Mouse (Mus musculus): ENCODE data around the gene Ifitm7. TPM values are rescaled to one million over a fixed set of nuclear protein-coding genes. Genes with fewer than 3 reads are reported as not detected.
A peak's percentile ranks its signal among the peaks of the same experiment; 100 is the strongest.
"Not testable (repeated sequence)": the region's sequence is repeated elsewhere in the genome, so short reads cannot be mapped to it uniquely, and the experiment has no call there.

Gene Ifitm7
- total RNA-seq, 1 experiment = 11.4 TPM

DNA sequence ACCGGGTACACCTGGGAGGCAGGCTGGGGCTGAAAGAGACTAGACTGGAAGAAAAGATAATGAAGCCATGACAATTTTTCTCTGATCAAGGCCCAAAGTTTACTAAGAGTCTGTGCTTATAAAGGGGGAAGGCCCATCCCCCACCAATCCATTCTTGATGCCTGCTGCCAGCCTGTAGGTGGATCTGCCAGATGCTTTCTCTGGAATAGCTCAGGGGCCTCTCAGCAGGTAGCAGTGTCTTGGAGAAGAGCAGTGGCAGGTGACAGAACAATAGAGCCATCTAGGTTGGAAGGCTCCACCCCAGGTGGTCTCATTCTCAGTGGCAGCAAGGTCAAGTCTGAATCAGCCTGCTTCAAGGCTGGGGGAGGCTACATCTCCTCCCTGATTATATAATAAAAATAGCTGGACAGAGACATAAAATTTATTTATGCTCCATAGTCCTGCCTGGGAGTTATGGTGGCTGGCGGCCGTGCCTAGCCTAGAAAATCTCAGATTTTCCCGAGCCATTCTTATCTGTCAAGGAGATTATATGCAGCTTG, 10.3 kb downstream of the Ifitm7 start:
- H3K9ac ChIP-seq (ENCODE audit: insufficient read depth, low read depth, low read length, poor library complexity, severe bottlenecking); H3K9me3 ChIP-seq (ENCODE audit: control insufficient read depth, insufficient read depth, low read depth, low read length); DNase-seq (ENCODE audit: low read depth, low spot score); H3K36me3 ChIP-seq (ENCODE audit: control insufficient read depth, insufficient read depth, low read length, poor library complexity, severe bottlenecking); in situ Hi-C loops (cut with MboI; ENCODE audit: low sequenced_read_pairs in 2 of 2, unreplicated experiment in 2 of 2): not testable (repeated sequence)
- TF ChIP-seq CHD2 (IDR thresholded peaks at IDR 0.05; ENCODE audit: low read depth, low read length) = peak; percentile 58
- Histone ChIP-seq H3K27ac (ENCODE audit: insufficient read depth, low read depth, low read length, poor library complexity, severe bottlenecking) (peak overlapping the region; percentile 99), H3K4me3 (ENCODE audit: insufficient read depth in 1 of 2, low read depth in 1 of 2, low read length in 2 of 2, poor library complexity in 1 of 2, severe bottlenecking in 1 of 2) (peak overlapping the region; percentile 18 to 33; a peak in 2 of 4 replicates), H3K4me1 (ENCODE audit: control insufficient read depth in 2 of 2, insufficient read depth in 2 of 2, low read length in 2 of 2, poor library complexity in 1 of 2) (peaks cover 10 to 11% of the 10 kb centered on the region in 2 experiments)

DNA sequence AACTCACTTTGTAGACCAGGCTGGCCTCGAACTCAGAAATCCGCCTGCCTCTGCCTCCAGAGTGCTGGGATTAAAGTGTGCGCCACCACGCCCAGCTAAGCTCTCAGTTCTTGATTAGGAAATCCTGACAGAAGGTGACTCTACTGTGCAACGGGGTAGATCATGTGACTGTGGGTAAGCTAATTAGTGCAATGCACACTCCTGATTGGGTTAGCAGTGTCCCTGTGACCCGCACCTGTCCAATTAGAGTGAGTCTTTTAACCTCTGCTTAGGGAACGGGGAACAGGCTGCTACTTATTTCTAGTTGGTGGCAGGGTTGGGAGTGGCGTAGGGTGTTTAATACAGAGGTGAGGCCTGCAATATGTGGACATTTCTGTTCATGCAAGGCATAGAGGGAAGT, 14.6 kb downstream of the Ifitm7 start:
- no peak for DNase-seq (ENCODE audit: low read depth, low spot score)
- Histone ChIP-seq H3K9me3 (ENCODE audit: control insufficient read depth, insufficient read depth, low read depth, low read length) (no peaks in the 10 kb centered on the region), H3K4me1 (ENCODE audit: control insufficient read depth in 2 of 2, insufficient read depth in 2 of 2, low read length in 2 of 2, poor library complexity in 1 of 2) (peaks cover 9 to 13% of the 10 kb centered on the region in 2 experiments), H3K27ac (ENCODE audit: insufficient read depth, low read depth, low read length, poor library complexity, severe bottlenecking) (no peak overlapping the region), H3K9ac (ENCODE audit: insufficient read depth, low read depth, low read length, poor library complexity, severe bottlenecking) (no peak overlapping the region), H3K36me3 (ENCODE audit: control insufficient read depth, insufficient read depth, low read length, poor library complexity, severe bottlenecking) (no peaks in the 10 kb centered on the region; the same call in 1 of the 2 replicates), H3K4me3 (ENCODE audit: insufficient read depth in 1 of 2, low read depth in 1 of 2, low read length in 2 of 2, poor library complexity in 1 of 2, severe bottlenecking in 1 of 2) (no peak overlapping the region)
- in situ Hi-C loops (cut with MboI; ENCODE audit: low sequenced_read_pairs in 2 of 2, unreplicated experiment in 2 of 2) = no loop called here
- TF ChIP-seq ZNF384 (IDR thresholded peaks at IDR 0.05; ENCODE audit: low read depth, low read length) (no peak), ZC3H11A (IDR thresholded peaks at IDR 0.05; ENCODE audit: borderline replicate concordance, low read depth, low read length) (no peak), CHD2 (IDR thresholded peaks at IDR 0.05; ENCODE audit: low read depth, low read length) (no peak), MAFK (IDR thresholded peaks at IDR 0.05; ENCODE audit: insufficient read depth, low read depth, low read length) (no peak), HCFC1 (IDR thresholded peaks at IDR 0.05; ENCODE audit: borderline replicate concordance, insufficient read depth, low read length) (no peak)

DNA sequence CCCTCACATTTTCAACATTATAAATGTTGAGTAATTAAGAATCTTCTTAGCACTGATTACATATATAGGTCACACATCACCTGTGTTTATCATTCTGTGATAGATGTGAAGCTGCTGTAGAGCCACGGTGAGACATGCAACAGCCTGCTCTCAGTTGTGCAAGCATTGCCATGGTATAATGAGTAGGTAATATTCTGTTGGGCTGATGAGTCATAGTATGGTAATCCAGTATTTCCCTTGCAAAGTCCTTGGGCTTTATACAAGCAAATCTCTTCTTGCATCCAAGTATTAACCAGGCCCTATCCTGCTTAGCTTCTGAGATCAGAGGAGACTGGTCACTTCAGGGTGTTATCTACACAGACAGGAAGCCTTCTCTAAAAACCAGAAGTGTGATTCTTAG, 17.6 kb downstream of the Ifitm7 start:
- Histone ChIP-seq H3K9me3 (ENCODE audit: control insufficient read depth, insufficient read depth, low read depth, low read length) (no peaks in the 10 kb centered on the region), H3K9ac (ENCODE audit: insufficient read depth, low read depth, low read length, poor library complexity, severe bottlenecking) (no peak overlapping the region), H3K36me3 (ENCODE audit: control insufficient read depth, insufficient read depth, low read length, poor library complexity, severe bottlenecking) (no peaks in the 10 kb centered on the region; the same call in 1 of the 2 replicates), H3K4me1 (ENCODE audit: control insufficient read depth in 2 of 2, insufficient read depth in 2 of 2, low read length in 2 of 2, poor library complexity in 1 of 2) (peaks cover 0 to 5% of the 10 kb centered on the region in 2 experiments; a peak in 1 of 4 replicates), H3K4me3 (ENCODE audit: insufficient read depth in 1 of 2, low read depth in 1 of 2, low read length in 2 of 2, poor library complexity in 1 of 2, severe bottlenecking in 1 of 2) (no peak overlapping the region), H3K27ac (ENCODE audit: insufficient read depth, low read depth, low read length, poor library complexity, severe bottlenecking) (no peak overlapping the region)
- no peak for TF ChIP-seq ZC3H11A (IDR thresholded peaks at IDR 0.05; ENCODE audit: borderline replicate concordance, low read depth, low read length)
- TF ChIP-seq HCFC1 (IDR thresholded peaks at IDR 0.05; ENCODE audit: borderline replicate concordance, insufficient read depth, low read length) = no peak
- TF ChIP-seq CHD2 (IDR thresholded peaks at IDR 0.05; ENCODE audit: low read depth, low read length) = no peak
- no peak for TF ChIP-seq ZNF384 (IDR thresholded peaks at IDR 0.05; ENCODE audit: low read depth, low read length)
- no peak for TF ChIP-seq MAFK (IDR thresholded peaks at IDR 0.05; ENCODE audit: insufficient read depth, low read depth, low read length)
- no peak for DNase-seq (ENCODE audit: low read depth, low spot score)
- in situ Hi-C loops (cut with MboI; ENCODE audit: low sequenced_read_pairs in 2 of 2, unreplicated experiment in 2 of 2) = no loop called here

DNA sequence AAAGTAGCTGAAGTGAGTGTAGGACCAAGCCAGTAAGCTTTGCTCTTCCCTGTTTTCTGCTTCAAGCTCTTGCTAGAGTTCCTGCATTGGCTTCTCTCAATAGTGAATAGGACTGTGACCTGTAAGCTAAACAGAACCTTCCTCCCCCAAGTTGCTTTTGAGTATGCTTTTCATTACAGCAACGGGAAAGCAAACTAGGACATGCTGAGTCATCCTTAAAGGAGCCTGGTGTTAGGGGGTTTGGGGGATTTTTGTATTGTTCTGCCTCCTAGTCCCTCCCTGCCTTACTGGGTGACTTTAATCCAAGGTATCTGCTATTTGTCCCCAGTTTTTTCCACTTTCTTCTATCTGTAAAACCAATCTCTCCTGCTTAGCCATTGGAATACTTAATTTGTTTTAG, 24.6 kb downstream of the Ifitm7 start:
- in situ Hi-C loops (cut with MboI; ENCODE audit: low sequenced_read_pairs in 2 of 2, unreplicated experiment in 2 of 2) = no loop called here
- Histone ChIP-seq H3K4me3 (ENCODE audit: insufficient read depth in 1 of 2, low read depth in 1 of 2, low read length in 2 of 2, poor library complexity in 1 of 2, severe bottlenecking in 1 of 2) (no peak overlapping the region), H3K9me3 (ENCODE audit: control insufficient read depth, insufficient read depth, low read depth, low read length) (no peaks in the 10 kb centered on the region), H3K4me1 (ENCODE audit: control insufficient read depth in 2 of 2, insufficient read depth in 2 of 2, low read length in 2 of 2, poor library complexity in 1 of 2) (peaks cover 10 to 13% of the 10 kb centered on the region in 2 experiments), H3K9ac (ENCODE audit: insufficient read depth, low read depth, low read length, poor library complexity, severe bottlenecking) (no peak overlapping the region), H3K36me3 (ENCODE audit: control insufficient read depth, insufficient read depth, low read length, poor library complexity, severe bottlenecking) (no peaks in the 10 kb centered on the region), H3K27ac (ENCODE audit: insufficient read depth, low read depth, low read length, poor library complexity, severe bottlenecking) (no peak overlapping the region)
- TF ChIP-seq MAFK (IDR thresholded peaks at IDR 0.05; ENCODE audit: insufficient read depth, low read depth, low read length) (peak; percentile 78), ZC3H11A (IDR thresholded peaks at IDR 0.05; ENCODE audit: borderline replicate concordance, low read depth, low read length) (no peak)
- DNase-seq (ENCODE audit: low read depth, low spot score) = no peak

DNA sequence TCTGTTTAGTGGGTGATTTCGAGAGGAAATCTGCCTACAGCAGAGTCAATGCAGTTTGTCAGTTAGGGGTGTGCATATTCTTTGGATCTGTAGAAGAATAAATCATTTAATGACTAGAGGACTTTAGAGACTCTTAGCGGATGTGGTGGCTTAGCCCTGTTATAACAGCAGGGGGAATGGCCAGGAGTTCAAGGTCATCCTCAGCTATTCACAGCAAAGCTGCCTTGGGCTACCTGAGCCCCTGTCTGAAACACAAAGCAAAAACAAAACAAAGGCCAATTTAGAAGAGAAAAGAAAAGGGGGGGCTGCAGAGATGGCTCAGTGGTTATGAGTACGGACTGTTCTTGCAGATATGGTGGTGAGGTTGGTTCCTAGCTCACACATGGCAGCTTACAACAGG, 35.4 kb downstream of the Ifitm7 start:
- in situ Hi-C loops (cut with MboI; ENCODE audit: low sequenced_read_pairs in 2 of 2, unreplicated experiment in 2 of 2) = no loop called here
- no peak overlapping the region for H3K4me3 ChIP-seq (ENCODE audit: insufficient read depth in 1 of 2, low read depth in 1 of 2, low read length in 2 of 2, poor library complexity in 1 of 2, severe bottlenecking in 1 of 2)

More for the DNA sequence above, 35.4 kb downstream of the Ifitm7 start:
- Histone ChIP-seq H3K9ac (ENCODE audit: insufficient read depth, low read depth, low read length, poor library complexity, severe bottlenecking) (no peak overlapping the region), H3K27ac (ENCODE audit: insufficient read depth, low read depth, low read length, poor library complexity, severe bottlenecking) (peak overlapping the region; percentile 29; the same call in 1 of the 2 replicates), H3K4me1 (ENCODE audit: control insufficient read depth in 2 of 2, insufficient read depth in 2 of 2, low read length in 2 of 2, poor library complexity in 1 of 2) (peaks cover 0 to 8% of the 10 kb centered on the region in 2 experiments; a peak in 2 of 4 replicates), H3K36me3 (ENCODE audit: control insufficient read depth, insufficient read depth, low read length, poor library complexity, severe bottlenecking) (peaks cover 5% of the 10 kb centered on the region; the same call in 1 of the 2 replicates), H3K9me3 (ENCODE audit: control insufficient read depth, insufficient read depth, low read depth, low read length) (peaks cover 2% of the 10 kb centered on the region; the same call in 1 of the 2 replicates)
- TF ChIP-seq HCFC1 (IDR thresholded peaks at IDR 0.05; ENCODE audit: borderline replicate concordance, insufficient read depth, low read length) (no peak), CHD2 (IDR thresholded peaks at IDR 0.05; ENCODE audit: low read depth, low read length) (no peak), ZNF384 (IDR thresholded peaks at IDR 0.05; ENCODE audit: low read depth, low read length) (no peak)
- DNase-seq (ENCODE audit: low read depth, low spot score) = no peak

All from ES-E14 (cell line).